Mouse (Mus musculus) heart, embryonic 10.5 days (tissue): ENCODE measurements around the gene Doc2b. TPM values are rescaled to one million over a fixed set of nuclear protein-coding genes. Genes with fewer than 3 reads are reported as not detected.
A peak's percentile ranks its signal among the peaks of the same experiment; 100 is the strongest.

Experiments used
- DNase-seq: peaks from one replicate; pipeline ENCODE4 v3.0.0-alpha.2; 2017; ENCODE audit warnings: low spot score
- H3K27ac ChIP-seq: fragments of 300-500 bp; sonication (generic); 2 replicates; pipeline ENCODE4 v1.5.1; 2016; ENCODE audit warnings: mild to moderate bottlenecking
- H3K27me3 ChIP-seq: fragments of 300-500 bp; sonication (generic); 2 replicates; pipeline ENCODE4 v1.6.1; 2016; ENCODE audit warnings: mild to moderate bottlenecking; ENCODE audit not compliant: poor library complexity, insufficient read depth, severe bottlenecking
- H3K36me3 ChIP-seq: fragments of 300-500 bp; sonication (generic); 2 replicates; pipeline ENCODE4 v1.6.1; 2016; ENCODE audit warnings: mild to moderate bottlenecking, moderate library complexity
- H3K4me1 ChIP-seq: fragments of 300-500 bp; sonication (generic); 2 replicates; pipeline ENCODE4 v1.6.1; 2016; ENCODE audit warnings: mild to moderate bottlenecking
- H3K4me3 ChIP-seq: fragments of 300-500 bp; sonication (generic); 2 replicates; pipeline ENCODE4 v1.5.1; 2016; ENCODE audit warnings: mild to moderate bottlenecking, moderate library complexity
- H3K9me3 ChIP-seq: fragments of 300-500 bp; sonication (generic); 2 replicates; pipeline ENCODE4 v1.6.1; 2016; ENCODE audit warnings: mild to moderate bottlenecking, moderate library complexity
- WGBS: fragments of 180-500 bp; shearing (Covaris S2); methylation state at CpG from one replicate; pipeline ENCODE4 v1.1.7; 2016; 5-methylcytosine and 5-hydroxymethylcytosine counted together
- polyA plus RNA-seq: library from polyadenylated mRNA; unstranded; fragments of >200 nt; fragmentation: Nextera tagmentation; extraction: Ambion mirVana; gene quantifications from 2 replicates; pipeline ENCODE4 v1.2.1, GENCODE M21; 2016

Gene Doc2b
- polyA plus RNA-seq, 1 experiment from 2014 or later, result 0.18 TPM

- H3K4me1 ChIP-seq, result no peaks in the 10 kb centered on the region
- H3K36me3 ChIP-seq, result no peaks in the 10 kb centered on the region
- 90% methylated on average over 1 of the region's 1 CpGs for WGBS
- DNase-seq, result no peak
- H3K4me3 ChIP-seq, result no peak overlapping the region
- H3K27ac ChIP-seq, result no peak overlapping the region
- peaks cover 26% of the 10 kb centered on the region; the same call in 1 of the 2 replicates for H3K27me3 ChIP-seq
- no peaks in the 10 kb centered on the region for H3K9me3 ChIP-seq
These were observed 19.9 kb downstream of the Doc2b start for GRCm38 (mm10) chr11:75775919-75776318.

- peak; percentile 74 for DNase-seq
- no peaks in the 10 kb centered on the region for H3K9me3 ChIP-seq
- H3K4me1 ChIP-seq, result peaks cover 9% of the 10 kb centered on the region; the same call in 1 of the 2 replicates
- no peak overlapping the region for H3K27ac ChIP-seq
- no peak overlapping the region for H3K4me3 ChIP-seq
- H3K36me3 ChIP-seq, result 0 out of 2 replicates have a peak, but pooled peaks cover 3% of the 10 kb centered on the region
- 82% methylated on average over 5 of the region's 5 CpGs for WGBS
- H3K27me3 ChIP-seq, result peaks cover 17% of the 10 kb centered on the region; the same call in 1 of the 2 replicates
These were observed 23.3 kb downstream of the Doc2b start for GRCm38 (mm10) chr11:75772562-75772961.

GRCm38 (mm10) chr11:75769206-75769605 is 26.6 kb downstream of the Doc2b start:
- 0% methylated on average over 23 of the region's 23 CpGs for WGBS
- peaks cover 36% of the 10 kb centered on the region for H3K36me3 ChIP-seq
- DNase-seq, result peak; percentile 94
- 0 out of 2 replicates have a peak overlapping the region, but pooled peaks have one; percentile 48 for H3K27ac ChIP-seq
- peaks cover 17% of the 10 kb centered on the region; the same call in 1 of the 2 replicates for H3K27me3 ChIP-seq
- H3K4me1 ChIP-seq, result peaks cover 9% of the 10 kb centered on the region; the same call in 1 of the 2 replicates
- no peaks in the 10 kb centered on the region for H3K9me3 ChIP-seq
- H3K4me3 ChIP-seq, result peak overlapping the region; percentile 40

GRCm38 (mm10) chr11:75768091-75768989 is 27.5 kb downstream of the Doc2b start:
- Histone ChIP-seq H3K9me3 (no peaks in the 10 kb centered on the region), H3K27ac (no peak overlapping the region)

GRCm38 (mm10) chr11:75767014-75767413 is 28.8 kb downstream of the Doc2b start:
- 73% methylated on average over 2 of the region's 2 CpGs for WGBS
- Histone ChIP-seq H3K27me3 (peaks cover 9% of the 10 kb centered on the region; the same call in 1 of the 2 replicates), H3K36me3 (peaks cover 54% of the 10 kb centered on the region)

More at GRCm38 (mm10) chr11:75768091-75768989, 27.5 kb downstream of the Doc2b start:
- Histone ChIP-seq H3K4me3 (peak overlapping the region; percentile 40; the same call in 1 of the 2 replicates), H3K27me3 (peaks cover 17% of the 10 kb centered on the region; the same call in 1 of the 2 replicates), H3K4me1 (peaks cover 9% of the 10 kb centered on the region; the same call in 1 of the 2 replicates), H3K36me3 (peaks cover 43% of the 10 kb centered on the region)
- 59% methylated on average over 6 of the region's 6 CpGs for WGBS
- peak; percentile 57 for DNase-seq

GRCm38 (mm10) chr11:75765161-75765560 is 30.7 kb downstream of the Doc2b start:
- Histone ChIP-seq H3K4me3 (no peak overlapping the region), H3K27ac (no peak overlapping the region), H3K9me3 (no peaks in the 10 kb centered on the region), H3K36me3 (peaks cover 73% of the 10 kb centered on the region), H3K27me3 (no peaks in the 10 kb centered on the region), H3K4me1 (peaks cover 9% of the 10 kb centered on the region; the same call in 1 of the 2 replicates)
- 85% methylated on average over 8 of the region's 8 CpGs for WGBS
- peak; percentile 70 for DNase-seq

More at GRCm38 (mm10) chr11:75767014-75767413, 28.8 kb downstream of the Doc2b start:
- Histone ChIP-seq H3K9me3 (no peaks in the 10 kb centered on the region), H3K4me3 (no peak overlapping the region), H3K27ac (no peak overlapping the region), H3K4me1 (peaks cover 9% of the 10 kb centered on the region; the same call in 1 of the 2 replicates)
- peak; percentile 59 for DNase-seq

GRCm38 (mm10) chr11:75764521-75765023 is 31.3 kb downstream of the Doc2b start:
- H3K27me3 ChIP-seq, result no peaks in the 10 kb centered on the region
- peaks cover 79% of the 10 kb centered on the region for H3K36me3 ChIP-seq
- no peak for DNase-seq
- no peak overlapping the region for H3K4me3 ChIP-seq
- no peaks in the 10 kb centered on the region for H3K9me3 ChIP-seq
- no peak overlapping the region for H3K27ac ChIP-seq
- peaks cover 7% of the 10 kb centered on the region; the same call in 1 of the 2 replicates for H3K4me1 ChIP-seq
- WGBS, result 89% methylated on average over 4 of the region's 4 CpGs

- no peak overlapping the region for H3K4me3 ChIP-seq
- H3K4me1 ChIP-seq, result no peaks in the 10 kb centered on the region
- peaks cover 95% of the 10 kb centered on the region for H3K36me3 ChIP-seq
- WGBS, result 87% methylated on average over 2 of the region's 2 CpGs
- peak; percentile 50 for DNase-seq
- H3K27ac ChIP-seq, result no peak overlapping the region
- H3K27me3 ChIP-seq, result no peaks in the 10 kb centered on the region
- no peaks in the 10 kb centered on the region for H3K9me3 ChIP-seq
These were observed 33.1 kb downstream of the Doc2b start for GRCm38 (mm10) chr11:75762708-75763107.

- H3K27me3 ChIP-seq, result no peaks in the 10 kb centered on the region
- H3K27ac ChIP-seq, result no peak overlapping the region
- H3K4me3 ChIP-seq, result no peak overlapping the region
- H3K36me3 ChIP-seq, result peaks cover 95% of the 10 kb centered on the region
- DNase-seq, result peak; percentile 58
- H3K4me1 ChIP-seq, result no peaks in the 10 kb centered on the region
- no peaks in the 10 kb centered on the region for H3K9me3 ChIP-seq
- 92% methylated on average over 5 of the region's 5 CpGs for WGBS
These were observed 35.1 kb downstream of the Doc2b start for GRCm38 (mm10) chr11:75760785-75761184.

GRCm38 (mm10) chr11:75758553-75758952 is 37.3 kb downstream of the Doc2b start:
- Histone ChIP-seq H3K4me3 (no peak overlapping the region), H3K9me3 (no peaks in the 10 kb centered on the region), H3K27me3 (no peaks in the 10 kb centered on the region), H3K27ac (no peak overlapping the region), H3K4me1 (no peaks in the 10 kb centered on the region), H3K36me3 (peaks cover 89% of the 10 kb centered on the region)
- no peak for DNase-seq
- WGBS, result 93% methylated on average over 1 of the region's 1 CpGs

- H3K4me1 ChIP-seq, result no peaks in the 10 kb centered on the region
- H3K36me3 ChIP-seq, result peaks cover 86% of the 10 kb centered on the region
- no peaks in the 10 kb centered on the region for H3K27me3 ChIP-seq
- no peaks in the 10 kb centered on the region for H3K9me3 ChIP-seq
- 81% methylated on average over 8 of the region's 8 CpGs for WGBS
- no peak overlapping the region for H3K27ac ChIP-seq
- no peak overlapping the region for H3K4me3 ChIP-seq
- DNase-seq, result no peak
These were observed 39.2 kb downstream of the Doc2b start for GRCm38 (mm10) chr11:75756687-75757086.

- Histone ChIP-seq H3K4me1 (peaks cover 6% of the 10 kb centered on the region; the same call in 1 of the 2 replicates), H3K27me3 (no peaks in the 10 kb centered on the region), H3K9me3 (no peaks in the 10 kb centered on the region), H3K4me3 (no peak overlapping the region), H3K36me3 (peaks cover 46% of the 10 kb centered on the region), H3K27ac (no peak overlapping the region)
- no peak for DNase-seq
- WGBS, result 80% methylated on average over 4 of the region's 4 CpGs
These were observed 44.8 kb downstream of the Doc2b start for GRCm38 (mm10) chr11:75751082-75751481.

GRCm38 (mm10) chr11:75750537-75750936 is 45.3 kb downstream of the Doc2b start:
- Histone ChIP-seq H3K36me3 (peaks cover 41% of the 10 kb centered on the region), H3K4me1 (peaks cover 6% of the 10 kb centered on the region; the same call in 1 of the 2 replicates), H3K27me3 (no peaks in the 10 kb centered on the region), H3K27ac (no peak overlapping the region), H3K4me3 (no peak overlapping the region), H3K9me3 (no peaks in the 10 kb centered on the region)
- 64% methylated on average over 1 of the region's 1 CpGs for WGBS
- DNase-seq, result no peak
